Mouse (Mus musculus): ENCODE results near the gene Palld.

DNA sequence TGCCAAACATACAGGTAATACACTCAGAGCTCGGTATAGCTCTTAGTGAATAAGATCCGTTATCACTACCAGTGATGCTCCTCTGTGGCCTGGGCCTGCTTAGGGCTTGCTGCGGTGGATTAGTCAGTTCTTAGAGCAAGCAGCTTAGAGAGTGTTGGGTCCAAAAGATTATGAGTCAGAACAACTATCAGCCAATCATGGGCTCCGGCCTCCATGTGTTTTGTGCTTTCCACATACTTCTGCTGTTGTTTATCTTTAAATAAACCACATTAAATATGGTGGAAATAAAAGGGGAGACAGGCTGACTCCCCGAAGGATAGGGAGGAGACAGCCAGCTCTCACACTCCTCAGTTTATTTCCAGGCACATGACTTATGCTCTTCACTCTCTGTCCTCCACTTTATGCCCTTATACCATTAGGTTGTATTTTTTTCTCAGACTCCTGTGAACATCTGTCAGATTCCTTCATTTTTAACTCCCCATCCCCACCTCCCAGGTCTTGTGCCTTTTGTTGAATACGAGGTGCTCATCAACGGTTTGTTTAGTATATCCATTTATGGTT is 119.5 kb downstream of the Palld start:
- TF ChIP-seq EP300 (IDR thresholded peaks at IDR 0.05; ENCODE audit: low read length) (no peak), CTCF (conservative IDR thresholded peaks at IDR 0.05 in 1 of 2, IDR thresholded peaks at IDR 0.05 in 1 of 2; ENCODE audit: low read depth in 2 of 2, low read length in 2 of 2) (no peak), BHLHE40 (IDR thresholded peaks at IDR 0.05; ENCODE audit: low read depth, low read length) (no peak), ETS1 (conservative IDR thresholded peaks at IDR 0.05; ENCODE audit: low read depth, low read length) (no peak), POLR2A (IDR thresholded peaks at IDR 0.05; ENCODE audit: low read depth, low read length) (no peak), TCF12 (IDR thresholded peaks at IDR 0.05; ENCODE audit: low read depth, low read length) (no peak), POLR2AphosphoS2 (IDR thresholded peaks at IDR 0.05; ENCODE audit: low read depth, low read length) (no peak), HCFC1 (IDR thresholded peaks at IDR 0.05; ENCODE audit: low read depth, low read length) (no peak), MAFK (IDR thresholded peaks at IDR 0.05; ENCODE audit: insufficient replicate concordance, low read length) (no peak), USF2 (conservative IDR thresholded peaks at IDR 0.05; ENCODE audit: low read depth, low read length) (no peak), MAZ (IDR thresholded peaks at IDR 0.05; ENCODE audit: low read depth, low read length) (no peak), ZKSCAN1 (IDR thresholded peaks at IDR 0.05; ENCODE audit: borderline replicate concordance, low read depth, low read length) (no peak), MXI1 (IDR thresholded peaks at IDR 0.05; ENCODE audit: low read depth, low read length) (no peak)
